Mouse (Mus musculus) cerebellum, adult 11-12 months (tissue): ENCODE results near the gene Pdp2.
"Not testable (repeated sequence)": the region's sequence is repeated elsewhere in the genome, so short reads cannot be mapped to it uniquely, and the experiment has no call there.

Experiments used
- DNase-seq: peaks from one replicate; pipeline ENCODE4 v3.0.0; 2022

Gene Pdp2

DNA sequence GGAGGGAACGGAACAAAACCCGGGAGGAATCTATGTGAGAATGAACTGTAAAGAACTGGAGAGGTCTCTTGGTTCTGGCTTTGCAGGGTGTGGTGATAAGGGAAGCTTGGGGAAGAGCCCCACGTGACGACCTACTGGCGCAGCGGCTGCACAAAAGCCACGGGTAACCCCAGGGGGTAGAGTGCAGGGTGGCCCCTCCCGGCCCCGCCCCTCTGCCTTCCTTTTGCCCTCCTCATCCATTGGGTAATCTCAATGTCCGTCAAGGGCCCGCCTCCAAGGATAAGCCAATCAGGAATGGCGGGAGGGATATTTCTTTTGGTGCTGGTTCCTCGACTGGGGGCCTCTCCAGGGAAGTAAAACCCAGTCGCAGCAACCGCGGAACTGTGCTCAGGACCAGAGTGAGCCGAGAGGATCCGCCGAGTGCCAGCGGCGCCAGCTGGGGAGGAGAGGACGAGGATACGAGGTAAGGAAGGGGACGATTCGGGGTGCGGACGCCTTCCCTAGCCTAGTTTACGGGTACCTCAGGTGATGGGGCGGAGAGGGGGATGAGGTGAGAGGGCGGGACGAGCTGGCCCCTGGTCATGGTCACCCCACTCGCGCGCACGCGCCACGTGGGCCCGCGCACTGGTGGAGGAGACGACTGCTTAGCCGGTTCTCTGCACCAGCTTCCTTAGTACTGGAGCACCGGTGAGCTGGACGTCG, at the start of gene Pdp2:
Pdp2 (plus strand) TSS at position 319 of the 702 bp plus-strand sequence.
- DNase-seq = peak; percentile 92

- no peak for DNase-seq
Observed at GRCm38 (mm10) chr8:104541515-104541880, 49.8 kb upstream of the Pdp2 start.

- no peak for DNase-seq
Observed at GRCm38 (mm10) chr8:104542160-104542559, 49.1 kb upstream of the Pdp2 start.

DNA sequence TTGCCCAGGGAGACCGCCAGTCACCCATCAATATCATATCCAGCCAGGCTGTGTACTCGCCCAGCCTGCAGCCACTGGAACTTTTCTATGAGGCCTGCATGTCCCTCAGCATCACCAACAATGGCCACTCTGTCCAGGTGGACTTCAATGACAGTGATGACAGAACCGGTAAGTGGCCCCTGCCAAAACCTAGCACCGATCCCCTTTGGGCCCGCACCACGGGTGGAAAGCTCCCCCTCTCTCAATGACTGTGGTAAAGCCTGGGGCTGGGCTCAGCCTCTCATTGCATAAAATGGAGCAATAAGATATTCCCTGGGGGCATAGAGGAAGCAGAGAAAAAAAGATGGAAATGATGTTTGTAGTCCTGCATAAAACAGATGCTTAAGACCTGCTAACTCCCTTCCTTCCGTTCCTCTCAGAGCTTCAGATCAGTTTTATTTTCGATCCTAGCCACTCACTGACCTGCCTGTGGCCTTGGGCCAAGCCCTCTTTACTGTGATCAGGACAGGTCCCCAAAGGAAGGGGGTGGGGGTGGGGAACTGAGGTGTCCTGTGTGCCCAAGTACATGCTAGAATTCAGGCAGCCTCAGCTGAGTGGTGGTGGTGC, 47.7 kb upstream of the Pdp2 start:
- peak; percentile 33 for DNase-seq

DNA sequence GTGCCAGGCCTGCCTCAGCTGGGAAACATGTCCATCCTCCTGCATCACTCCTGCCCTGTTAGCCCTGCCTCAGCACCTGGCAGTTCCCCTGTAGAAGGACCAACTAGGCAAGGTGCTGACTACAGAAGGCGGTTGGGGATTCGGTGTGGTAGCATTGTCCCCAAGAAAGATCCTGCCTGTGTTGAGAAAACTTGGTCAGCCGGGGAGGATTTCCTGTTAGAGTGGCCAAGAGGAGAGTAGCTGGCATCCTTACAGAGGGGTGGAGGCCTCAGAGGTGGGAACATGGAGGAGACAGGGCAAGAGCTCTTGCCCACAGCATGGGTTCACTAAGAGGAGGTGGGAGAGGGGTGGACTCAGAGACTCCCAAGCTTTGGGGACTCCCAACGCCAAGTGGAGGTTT, 36.1 kb upstream of the Pdp2 start:
- no peak for DNase-seq

DNA sequence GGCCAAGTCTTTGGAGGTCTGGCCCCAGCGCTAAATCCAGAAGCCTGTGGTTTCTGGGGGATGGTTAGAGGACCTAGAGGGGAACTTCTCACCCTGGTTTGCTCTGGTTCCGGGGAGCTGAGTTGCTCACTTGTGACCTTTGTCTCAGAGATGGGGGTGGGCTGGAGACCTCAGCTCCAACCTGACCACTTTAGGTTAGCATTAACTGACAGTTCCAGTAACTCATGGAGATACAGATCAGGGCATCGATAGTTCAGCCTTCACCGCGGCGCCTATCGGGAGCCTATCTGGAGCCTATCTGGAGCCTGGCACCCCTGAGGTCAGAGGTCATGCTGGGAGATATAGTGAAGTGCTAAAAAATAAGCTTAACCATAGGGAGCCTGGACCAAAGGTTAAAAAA, 34.0 kb upstream of the Pdp2 start:
- DNase-seq = no peak

- DNase-seq = no peak
Observed at GRCm38 (mm10) chr8:104560731-104561130, 30.5 kb upstream of the Pdp2 start.

DNA sequence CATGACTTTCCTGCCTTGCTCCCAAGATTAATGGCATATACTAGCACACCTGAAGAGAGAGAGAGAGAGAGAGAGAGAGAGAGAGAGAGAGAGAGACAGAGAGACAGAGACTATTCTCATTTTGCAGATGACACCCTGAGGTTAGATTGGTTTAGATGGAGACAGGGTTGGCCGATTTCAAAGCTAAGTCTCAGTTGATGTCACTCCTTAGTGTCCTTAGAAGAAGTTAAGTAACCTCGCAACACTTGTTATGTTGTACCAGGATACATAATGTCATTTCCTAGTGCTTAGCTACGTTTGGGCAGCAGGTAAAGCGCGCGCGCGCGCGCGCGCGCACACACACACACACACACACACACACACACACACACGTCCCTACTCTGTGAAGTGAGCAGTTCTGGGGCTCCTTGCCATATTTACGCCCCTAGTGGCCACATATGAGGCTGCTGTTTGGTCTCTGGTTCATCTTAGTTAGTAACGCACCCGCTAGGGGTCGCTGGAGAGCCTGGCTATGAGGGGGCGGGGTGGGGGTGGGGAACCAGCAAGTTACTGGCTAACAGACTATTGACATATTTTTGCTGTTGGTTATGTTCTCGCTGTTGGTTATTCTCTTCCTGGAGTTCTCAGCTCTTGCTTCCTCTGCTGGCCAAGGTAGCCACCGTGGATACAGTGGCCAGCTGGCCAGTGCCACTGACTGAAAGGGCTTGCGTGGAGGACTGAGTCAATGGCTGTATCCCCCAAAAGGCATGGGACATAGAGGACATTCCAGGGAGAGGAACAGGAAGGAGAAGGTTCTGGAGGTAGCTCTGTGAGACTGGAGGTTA, 26.4 kb upstream of the Pdp2 start:
- DNase-seq = peak; percentile 85

DNA sequence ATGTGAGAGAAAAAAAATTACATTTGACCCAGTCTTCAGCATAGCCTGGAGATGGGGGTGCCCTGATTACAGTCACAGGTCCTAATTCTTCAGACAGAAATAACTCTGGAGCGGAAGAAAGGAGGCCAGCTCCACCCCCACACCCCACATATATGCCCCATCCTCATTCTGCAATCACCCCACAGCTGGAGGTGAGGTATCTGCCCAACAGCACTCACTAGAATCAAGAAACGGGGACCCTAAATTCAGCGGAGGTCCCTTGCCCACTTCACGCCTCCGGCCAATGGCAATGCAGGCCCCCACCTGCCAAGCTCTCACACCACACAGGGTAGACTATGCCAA, 25.8 kb upstream of the Pdp2 start:
- peak; percentile 49 for DNase-seq

- DNase-seq = no peak
Observed at GRCm38 (mm10) chr8:104569559-104569958, 21.7 kb upstream of the Pdp2 start.

DNA sequence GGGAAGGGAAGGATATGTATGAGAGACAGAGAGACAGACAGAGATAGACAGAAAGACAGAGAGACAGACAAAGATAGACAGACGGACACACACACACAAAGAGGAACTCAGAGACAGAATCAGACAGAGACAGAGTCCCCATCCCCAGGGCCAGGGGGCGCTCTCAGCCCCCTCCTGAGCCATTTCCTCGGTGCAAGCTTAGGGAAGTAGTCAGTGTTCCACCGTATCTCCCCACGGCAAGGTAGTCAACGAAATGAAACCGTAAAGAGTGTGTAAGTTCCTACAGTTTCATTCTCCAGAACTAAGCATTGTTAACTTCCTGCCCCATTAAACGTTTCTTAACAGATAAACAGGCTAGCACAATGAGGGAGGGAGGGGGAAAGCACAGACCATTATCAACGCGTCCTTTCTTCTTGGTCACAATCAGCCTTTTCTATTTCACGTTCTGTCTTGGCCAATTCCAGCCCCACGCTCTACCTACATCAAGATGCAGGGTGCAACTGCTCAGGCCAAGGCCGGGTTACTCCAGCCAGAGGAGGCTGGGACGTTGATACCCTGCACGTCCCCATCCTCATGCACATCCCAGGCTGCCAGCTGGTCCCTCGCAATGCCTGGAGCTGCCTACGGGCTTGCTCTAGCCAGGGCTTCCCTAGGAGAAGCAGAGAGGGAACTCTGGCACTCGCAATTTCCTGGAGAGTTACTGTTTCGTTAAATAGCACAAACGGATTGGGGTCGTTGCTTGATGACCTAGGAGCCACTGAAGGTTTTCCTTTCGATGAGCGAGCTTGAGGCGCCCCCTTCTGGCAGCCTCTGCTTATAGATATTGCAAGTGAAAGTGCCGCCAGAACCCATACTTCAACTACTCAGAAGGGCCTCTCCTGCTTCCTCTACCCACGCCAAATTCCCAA, 20.6 kb upstream of the Pdp2 start:
- DNase-seq = peak; percentile 75

DNA sequence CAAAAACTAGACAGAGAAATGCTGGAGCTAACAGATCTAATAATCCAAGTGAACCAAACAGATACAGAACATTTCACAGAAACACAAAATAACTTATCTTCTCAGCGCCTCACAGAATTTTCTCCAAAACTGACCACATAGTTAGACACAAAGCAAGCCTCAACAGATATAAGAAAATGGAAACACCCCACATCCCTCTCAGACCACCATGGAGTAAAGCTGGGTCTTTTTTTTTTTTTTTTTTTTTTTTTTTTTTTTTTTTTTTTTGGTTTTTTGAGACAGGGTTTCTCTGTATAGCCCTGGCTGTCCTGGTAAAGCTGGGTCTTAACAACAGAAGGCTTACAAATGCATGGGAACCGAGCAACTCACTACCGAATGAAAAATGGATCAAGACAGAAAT, 14.4 kb upstream of the Pdp2 start:
- no peak for DNase-seq

- DNase-seq = not testable (repeated sequence)
Observed at GRCm38 (mm10) chr8:104577606-104578005, 13.6 kb upstream of the Pdp2 start.

DNA sequence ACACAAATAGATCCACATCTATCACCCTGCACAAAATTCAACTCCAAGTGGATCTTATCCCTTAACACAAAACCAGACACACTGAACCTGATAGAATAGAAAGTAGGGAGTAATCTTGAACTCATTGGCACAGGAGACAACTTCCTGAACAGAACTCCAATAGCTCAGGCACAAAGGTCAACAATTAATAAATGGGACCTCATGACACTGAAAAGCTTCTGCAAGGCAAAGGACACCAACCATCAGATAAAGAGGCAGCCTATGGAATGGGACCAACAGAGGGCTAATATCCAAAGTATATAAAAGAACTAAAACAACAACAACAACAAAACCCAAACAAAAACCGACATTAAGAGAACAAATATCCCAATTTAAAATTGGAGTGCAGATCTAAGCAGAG, 6.7 kb upstream of the Pdp2 start:
- no peak for DNase-seq

DNA sequence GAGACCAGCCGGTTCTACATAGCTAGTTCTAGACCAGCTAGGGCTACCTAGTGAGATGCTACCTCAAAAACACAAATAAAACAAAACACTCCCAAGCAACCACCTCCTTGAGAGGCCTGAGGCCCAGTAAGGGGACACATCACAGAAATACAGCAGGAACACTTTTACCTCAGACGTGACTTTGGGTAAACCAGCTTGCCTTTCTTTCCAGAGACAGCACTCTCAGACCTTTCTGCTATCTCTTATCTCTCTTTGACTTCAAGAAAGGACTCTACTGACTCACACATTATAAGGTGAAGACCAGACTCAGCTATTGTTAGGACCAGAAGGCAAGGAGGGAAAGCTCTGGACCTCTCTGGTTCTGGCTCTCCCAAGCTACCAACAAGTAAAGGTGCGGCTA, 967 bp upstream of the Pdp2 start:
- no peak for DNase-seq

GRCm38 (mm10) chr8:104591856-104592255, 605 bp downstream of the Pdp2 start:
- DNase-seq = no peak

GRCm38 (mm10) chr8:104592566-104592965, 1.3 kb downstream of the Pdp2 start:
- DNase-seq = no peak

- peak; percentile 25 for DNase-seq
Observed at GRCm38 (mm10) chr8:104593536-104594325, 2.5 kb downstream of the Pdp2 start.

GRCm38 (mm10) chr8:104594611-104595362, 3.5 kb downstream of the Pdp2 start:
- no peak for DNase-seq

DNA sequence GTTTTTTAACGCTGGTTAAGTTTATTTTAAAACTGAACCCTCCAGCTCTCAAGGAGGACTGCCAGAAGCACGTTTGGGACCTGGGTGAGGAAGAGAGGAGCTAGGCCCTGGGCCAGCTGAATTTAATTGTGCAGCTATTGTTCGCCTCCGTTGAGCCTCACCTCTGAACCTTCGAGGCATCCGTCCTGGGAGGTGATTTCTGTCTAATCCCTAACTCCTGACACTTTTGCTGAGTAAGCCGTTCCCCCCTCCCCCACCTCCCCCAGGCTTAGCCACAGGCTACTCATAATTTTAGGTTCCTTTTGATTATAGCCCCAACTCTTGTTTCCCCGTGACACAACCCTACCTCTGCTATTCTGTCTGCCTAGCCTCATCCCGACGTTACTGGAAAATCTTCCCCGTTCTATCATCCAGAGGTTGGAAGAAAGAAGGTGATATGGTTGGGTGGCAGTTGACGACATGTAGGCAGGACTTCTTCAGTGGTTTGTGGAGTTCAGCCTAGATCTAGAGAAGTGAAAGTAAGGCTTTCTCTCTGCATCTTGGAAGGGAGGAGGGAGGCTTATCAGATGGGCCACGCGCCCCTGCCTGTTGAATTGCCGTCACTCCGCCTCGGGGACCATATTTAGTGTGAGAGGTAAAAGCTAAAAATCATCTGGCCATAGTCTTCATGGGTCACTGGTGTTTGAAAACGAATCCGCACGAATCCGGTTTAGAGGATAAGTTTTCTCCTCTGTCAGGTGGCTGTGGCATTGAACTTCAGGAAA, 4.7 kb downstream of the Pdp2 start:
- no peak for DNase-seq

DNA sequence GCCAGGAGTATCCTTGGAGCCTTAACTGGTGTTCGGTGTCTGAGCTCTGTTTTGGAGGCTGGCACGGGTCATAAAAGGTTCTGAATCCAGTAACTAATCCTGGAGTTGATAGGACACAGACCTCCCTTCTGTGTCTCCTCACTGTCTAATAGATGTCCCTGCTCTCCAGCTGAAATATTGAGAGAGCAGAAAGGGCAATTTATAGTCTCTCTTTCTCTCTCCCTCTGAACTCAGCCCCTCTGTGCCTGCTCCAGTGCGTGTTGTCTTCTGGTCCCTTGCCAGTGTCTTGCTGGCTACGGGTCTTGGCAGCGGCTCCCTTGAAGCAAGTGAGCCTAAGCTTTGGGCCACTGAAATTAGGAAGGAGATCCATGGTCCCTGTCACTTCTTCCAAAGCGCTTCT, 6.4 kb downstream of the Pdp2 start:
- no peak for DNase-seq
